Mouse (Mus musculus) adrenal gland, postnatal 4 days (tissue): ENCODE data around the gene Pxdn. TPM values are rescaled to one million over a fixed set of nuclear protein-coding genes. Genes with fewer than 3 reads are reported as not detected.

Experiments
- total RNA-seq, 2 experiments: library from RNA; stranded (reverse); gene quantifications; 2 replicates each; pipeline ENCODE4 v1.2.3; 2021

Gene Pxdn
- total RNA-seq, 2 experiments from 2014 or later: 115 to 134 TPM

Other genes with a start within 250 kb of the Pxdn start
- not detected for gene Tpo, start 195.0 kb downstream of the Pxdn start, total RNA-seq